Mouse (Mus musculus): ENCODE data around the gene Lcn10.
"Not testable (repeated sequence)": the region's sequence is repeated elsewhere in the genome, so short reads cannot be mapped to it uniquely, and the experiment has no call there.

Gene Lcn10

DNA sequence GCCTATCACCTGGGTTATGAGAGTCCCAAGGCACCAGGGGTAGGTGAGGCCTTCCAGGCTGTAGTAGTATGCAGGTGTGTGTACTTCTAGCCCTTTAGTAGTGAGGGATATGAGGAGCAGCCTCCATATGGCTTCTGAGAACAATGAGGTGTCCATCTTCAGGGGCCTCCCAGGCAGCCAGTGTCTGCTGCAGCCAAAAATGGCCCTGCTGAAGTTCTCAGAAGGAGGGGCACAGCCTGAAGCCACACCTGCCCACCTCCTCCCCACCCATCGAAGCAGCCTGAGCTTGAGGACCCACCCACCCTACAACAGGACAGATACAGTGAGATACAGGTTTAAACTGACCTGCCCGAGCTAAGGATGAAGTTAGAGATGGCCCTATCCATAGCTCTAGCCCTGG lies at the start of gene Lcn10:
TSS of gene Lcn10 (plus strand) at position 301 of the 400 bp plus-strand sequence.
- DNase-seq (ENCODE audit: low spot score) = no peak

DNA sequence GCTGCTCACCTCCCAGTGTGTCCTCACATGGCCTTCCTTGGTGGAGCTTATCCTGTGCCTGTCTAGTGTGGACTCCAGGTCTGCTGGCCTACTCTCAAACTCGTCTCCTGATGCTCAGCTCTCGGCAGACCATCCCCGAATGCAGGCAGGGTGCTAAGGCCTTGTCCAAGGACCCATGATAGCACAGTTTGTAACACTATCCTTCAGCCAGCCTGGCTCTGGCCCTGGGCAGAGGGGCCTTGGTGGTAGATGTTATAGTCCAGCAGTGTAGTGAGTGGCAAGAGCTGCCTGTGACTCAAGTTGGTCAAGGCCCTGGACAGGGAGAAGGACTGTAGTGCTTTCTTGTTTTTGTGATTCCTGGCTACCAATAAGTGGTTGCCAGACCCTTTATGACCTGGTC lies 48.9 kb upstream of the Lcn10 start:
- no peak for DNase-seq (ENCODE audit: low spot score)

DNA sequence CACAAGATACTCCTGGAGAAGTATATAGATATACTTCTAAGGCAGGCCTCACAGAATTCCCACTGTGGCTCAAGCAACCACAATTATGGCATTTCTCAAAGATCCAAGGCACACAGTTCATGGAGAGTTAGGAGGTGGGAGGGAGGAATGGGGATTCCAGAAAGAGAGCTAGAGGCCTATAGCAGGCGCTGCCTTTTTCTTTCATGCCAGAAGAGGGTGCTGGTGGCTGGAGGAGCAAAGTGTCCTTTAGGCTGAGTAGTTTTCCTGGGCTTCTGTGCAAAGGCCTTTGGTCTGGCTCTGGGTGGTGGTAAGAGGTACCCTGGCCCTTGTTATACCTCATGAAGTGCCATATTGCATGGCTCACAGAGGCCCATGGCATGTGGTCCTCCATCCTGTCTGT lies 48.5 kb upstream of the Lcn10 start:
- DNase-seq (ENCODE audit: low spot score) = no peak

- peak; percentile 38 for DNase-seq (ENCODE audit: low spot score)
Observed at GRCm38 (mm10) chr2:25639890-25640289, 42.6 kb upstream of the Lcn10 start.

DNA sequence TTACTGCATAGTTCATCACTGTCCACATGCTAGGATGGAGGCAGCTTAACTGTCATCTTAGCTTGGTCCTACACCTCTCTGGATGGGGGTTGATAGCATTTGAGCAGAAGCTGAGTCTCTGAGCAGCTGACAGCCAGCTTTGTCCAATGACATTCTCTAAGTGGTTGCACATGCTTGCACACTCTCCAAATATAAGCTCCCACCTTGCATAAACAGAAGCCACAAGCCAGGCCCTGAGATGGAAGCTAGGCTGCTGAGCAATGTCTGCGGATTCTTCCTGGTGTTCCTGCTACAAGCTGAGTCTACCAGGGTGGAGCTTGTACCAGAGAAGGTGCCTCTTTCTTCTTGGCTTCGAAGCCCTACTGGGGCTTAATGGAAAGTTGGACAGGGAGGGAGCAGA lies 29.6 kb upstream of the Lcn10 start, which contains the start of gene Lcn8:
TSS of gene Lcn8 (plus strand) at position 219 of the 400 bp plus-strand sequence.
- no peak for DNase-seq (ENCODE audit: low spot score)

- no peak for DNase-seq (ENCODE audit: low spot score)
Observed at GRCm38 (mm10) chr2:25654502-25654901, 28.0 kb upstream of the Lcn10 start.

- DNase-seq (ENCODE audit: low spot score) = no peak
Observed at GRCm38 (mm10) chr2:25656691-25657090, 25.8 kb upstream of the Lcn10 start.

GRCm38 (mm10) chr2:25657246-25657645 lies 25.3 kb upstream of the Lcn10 start:
- DNase-seq (ENCODE audit: low spot score) = no peak

DNA sequence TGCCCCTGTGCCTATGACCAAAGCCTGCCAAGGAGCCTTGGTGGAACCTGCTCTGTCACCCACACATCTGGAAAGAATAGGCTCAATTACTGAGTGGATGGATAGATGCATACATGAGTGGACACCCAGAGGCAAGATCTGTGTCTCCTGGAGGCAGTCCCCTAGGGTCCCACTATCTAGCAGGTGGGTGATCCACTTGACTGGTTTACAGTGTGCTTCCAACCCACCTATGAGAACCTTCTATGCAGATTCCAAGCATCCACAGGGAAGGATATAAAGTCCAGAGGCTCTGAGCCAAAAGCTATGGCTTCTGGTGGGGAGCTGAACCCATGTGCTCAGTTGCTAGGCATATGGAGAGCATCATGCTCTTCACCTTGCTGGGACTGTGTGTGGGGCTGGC lies 24.9 kb upstream of the Lcn10 start, which contains the start of gene Lcn5:
TSS of gene Lcn5 (plus strand) at position 301 of the 400 bp plus-strand sequence.
- DNase-seq (ENCODE audit: low spot score) = no peak

DNA sequence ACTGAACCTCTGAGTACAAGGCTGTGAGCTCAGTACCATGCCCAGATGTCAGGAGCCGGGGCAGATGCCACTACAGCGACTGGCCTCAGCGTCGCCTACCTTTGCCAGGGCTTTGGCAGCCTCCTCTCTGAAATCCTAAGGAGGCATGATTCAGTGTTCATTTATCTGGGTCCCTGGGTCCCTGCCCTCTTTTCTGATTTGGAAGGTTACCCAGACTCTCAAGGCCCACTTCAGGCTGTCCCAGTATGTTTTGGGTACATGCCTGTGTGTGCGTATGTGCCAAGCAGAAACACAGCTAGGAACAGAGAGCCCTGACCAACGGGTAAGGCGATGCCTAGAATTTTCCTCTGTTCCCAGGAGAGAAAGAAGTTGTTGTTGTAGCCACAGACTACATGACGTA lies 22.2 kb upstream of the Lcn10 start:
- no peak for DNase-seq (ENCODE audit: low spot score)

- DNase-seq (ENCODE audit: low spot score) = no peak
Observed at GRCm38 (mm10) chr2:25661245-25661970, 21.1 kb upstream of the Lcn10 start.

DNA sequence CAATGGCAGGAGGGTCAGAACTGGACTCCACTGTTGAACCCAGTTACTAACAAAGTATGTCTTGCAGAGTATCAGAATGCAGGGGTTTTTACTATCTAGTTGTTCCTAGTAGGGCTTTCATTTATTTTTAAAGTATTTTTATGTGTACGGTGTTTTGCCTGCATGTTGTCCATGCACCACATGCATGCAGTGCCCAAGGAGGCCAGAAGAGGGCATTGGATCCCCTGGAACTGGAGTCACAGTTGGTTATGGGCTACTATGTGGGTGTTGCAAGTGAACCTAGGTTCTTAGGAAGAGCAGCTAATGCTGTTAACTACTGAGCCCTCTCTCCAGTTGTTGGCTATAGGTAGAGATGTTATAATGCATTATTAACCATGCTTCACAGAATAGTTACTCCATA lies 19.0 kb upstream of the Lcn10 start:
- DNase-seq (ENCODE audit: low spot score) = peak; percentile 69

DNA sequence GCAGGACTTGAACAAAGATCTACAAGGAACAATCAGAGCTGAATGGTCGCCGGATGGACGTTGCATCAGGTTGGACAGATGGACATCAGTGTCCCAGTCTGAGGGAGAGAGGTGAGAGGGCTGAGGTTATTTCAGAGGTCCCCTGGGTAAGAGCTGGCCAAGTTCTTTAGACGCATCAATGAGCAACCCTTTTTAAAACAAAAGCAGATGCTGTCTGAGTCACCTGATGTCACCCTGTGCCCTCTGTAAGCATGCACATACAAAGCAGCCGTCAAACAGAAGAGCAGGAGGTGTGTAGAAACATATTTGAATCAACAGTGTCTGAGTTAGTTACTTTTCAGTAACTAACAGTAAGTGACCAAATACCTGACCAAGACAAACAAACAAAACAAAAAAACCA lies 18.4 kb upstream of the Lcn10 start:
- DNase-seq (ENCODE audit: low spot score) = no peak

DNA sequence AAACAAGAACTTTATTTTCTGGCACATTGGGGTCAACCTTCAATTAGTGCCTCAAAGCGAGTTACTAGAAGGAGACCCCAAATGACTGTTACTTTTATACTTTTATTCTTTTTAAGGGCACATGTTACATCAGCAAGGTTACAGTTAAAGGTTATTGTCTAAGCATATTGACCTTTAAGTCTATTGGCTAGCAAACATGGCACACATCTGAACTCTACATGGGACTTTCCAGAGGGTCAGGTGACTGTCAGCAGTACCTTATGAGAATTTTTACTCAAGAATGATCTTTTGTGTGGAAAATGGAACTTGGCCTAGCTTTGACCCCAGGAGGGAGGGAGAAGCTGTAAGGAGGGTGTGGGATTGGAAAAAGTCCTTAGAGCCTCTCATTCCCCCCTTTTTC lies 16.0 kb upstream of the Lcn10 start:
- no peak for DNase-seq (ENCODE audit: low spot score)

GRCm38 (mm10) chr2:25676486-25676885 lies 6.0 kb upstream of the Lcn10 start, which contains the start of gene Lcn6:
Lcn6 (plus strand) TSS chr2:25676786.
- no peak for DNase-seq (ENCODE audit: low spot score)

DNA sequence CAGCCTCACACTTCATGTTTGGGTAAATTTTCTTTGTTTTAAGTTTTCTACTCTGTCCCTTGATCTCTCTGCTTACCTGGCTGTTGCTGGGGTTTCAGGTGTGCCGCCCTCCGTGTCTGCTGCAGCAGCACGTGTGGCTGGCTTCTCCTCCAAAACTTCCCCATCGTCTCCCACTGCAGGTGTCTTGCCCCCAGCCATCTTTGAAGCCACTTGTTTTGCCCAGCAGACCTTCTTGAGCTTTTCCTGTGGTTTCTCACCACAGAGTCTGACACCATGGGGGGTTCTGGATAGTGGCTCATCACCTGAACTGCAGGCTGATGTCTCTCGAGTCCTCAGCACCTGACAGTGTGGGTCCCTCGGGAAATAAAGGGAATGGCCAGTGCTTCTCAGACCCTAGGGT lies 3.0 kb upstream of the Lcn10 start:
- DNase-seq (ENCODE audit: low spot score) = no peak

DNA sequence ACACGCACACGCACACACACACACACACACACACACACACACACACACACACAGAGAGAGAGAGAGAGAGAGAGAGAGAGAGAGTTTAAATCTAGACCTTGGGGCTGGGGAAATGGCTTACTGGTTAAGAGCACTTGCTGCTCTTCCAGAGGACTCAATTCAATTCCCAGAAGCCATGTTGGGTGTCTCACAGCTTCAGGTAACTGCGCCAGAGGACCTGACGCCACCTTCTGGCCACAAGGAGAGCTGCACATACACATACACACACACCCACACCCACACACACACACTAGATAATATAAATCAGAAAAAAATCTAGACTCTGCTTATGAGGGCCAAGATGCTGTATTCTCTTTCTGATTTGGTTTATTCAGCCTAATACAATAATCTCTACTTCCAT lies 4.4 kb downstream of the Lcn10 start:
- no peak for DNase-seq (ENCODE audit: low spot score)

GRCm38 (mm10) chr2:25694605-25695004 lies 12.1 kb downstream of the Lcn10 start:
- DNase-seq (ENCODE audit: low spot score) = peak; percentile 50

- no peak for DNase-seq (ENCODE audit: low spot score)
Observed at GRCm38 (mm10) chr2:25696951-25697350, 14.4 kb downstream of the Lcn10 start.

GRCm38 (mm10) chr2:25698696-25699095 lies 16.2 kb downstream of the Lcn10 start:
- no peak for DNase-seq (ENCODE audit: low spot score)

DNA sequence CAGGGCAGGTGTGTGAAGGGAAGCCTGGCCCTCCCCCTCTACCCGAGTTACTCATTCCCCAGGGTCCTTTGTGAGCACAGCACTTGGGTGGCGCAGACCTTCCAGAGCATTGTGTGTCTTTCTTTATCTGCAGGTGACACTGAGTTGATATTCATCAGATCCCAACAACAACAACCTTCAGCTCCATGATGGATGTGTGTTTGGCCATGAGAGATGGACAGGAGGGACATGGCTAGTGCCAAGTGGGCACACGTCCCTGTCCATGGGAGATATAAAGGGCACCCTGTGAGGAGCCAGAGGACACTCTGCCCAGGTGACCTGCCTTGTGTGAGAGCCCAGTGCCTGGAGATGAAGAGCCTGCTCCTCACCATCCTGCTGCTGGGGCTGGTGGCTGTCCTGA lies 17.2 kb downstream of the Lcn10 start, which contains the start of gene Obp2a:
TSS of gene Obp2a (plus strand) at position 301 of the 400 bp plus-strand sequence.
- DNase-seq (ENCODE audit: low spot score) = not testable (repeated sequence)

- DNase-seq (ENCODE audit: low spot score) = no peak
Observed at GRCm38 (mm10) chr2:25701001-25701400, 18.5 kb downstream of the Lcn10 start.

DNA sequence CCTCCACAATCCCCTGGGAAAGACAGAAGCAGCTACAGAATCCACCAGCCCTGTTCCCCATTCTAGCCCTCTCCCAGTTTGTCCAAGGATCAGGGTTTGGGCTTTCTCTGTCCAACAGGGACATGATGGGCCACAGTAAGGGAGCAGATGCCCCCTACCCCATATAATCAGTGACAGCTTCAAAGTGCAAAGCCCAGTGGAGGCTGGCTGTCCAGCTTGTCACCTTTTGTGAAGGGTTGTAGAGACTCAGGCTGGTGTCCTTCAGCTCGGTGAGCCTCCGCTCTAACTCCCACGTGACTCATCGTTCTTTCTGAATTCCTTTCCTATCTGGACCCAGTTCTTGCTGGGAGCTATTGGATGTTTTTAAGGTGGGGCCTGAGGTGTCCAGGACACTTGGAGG lies 21.2 kb downstream of the Lcn10 start:
- no peak for DNase-seq (ENCODE audit: low spot score)
